Mouse (Mus musculus): ENCODE results near the gene Mettl18. TPM values are rescaled to one million over a fixed set of nuclear protein-coding genes. Genes with fewer than 3 reads are reported as not detected.

Mettl18 gene
- polyA plus RNA-seq (2015; fragmentation: Nextera tagmentation; extraction: Ambion mirVana) = 6.7 and 6.9 TPM in 2 replicates

DNA sequence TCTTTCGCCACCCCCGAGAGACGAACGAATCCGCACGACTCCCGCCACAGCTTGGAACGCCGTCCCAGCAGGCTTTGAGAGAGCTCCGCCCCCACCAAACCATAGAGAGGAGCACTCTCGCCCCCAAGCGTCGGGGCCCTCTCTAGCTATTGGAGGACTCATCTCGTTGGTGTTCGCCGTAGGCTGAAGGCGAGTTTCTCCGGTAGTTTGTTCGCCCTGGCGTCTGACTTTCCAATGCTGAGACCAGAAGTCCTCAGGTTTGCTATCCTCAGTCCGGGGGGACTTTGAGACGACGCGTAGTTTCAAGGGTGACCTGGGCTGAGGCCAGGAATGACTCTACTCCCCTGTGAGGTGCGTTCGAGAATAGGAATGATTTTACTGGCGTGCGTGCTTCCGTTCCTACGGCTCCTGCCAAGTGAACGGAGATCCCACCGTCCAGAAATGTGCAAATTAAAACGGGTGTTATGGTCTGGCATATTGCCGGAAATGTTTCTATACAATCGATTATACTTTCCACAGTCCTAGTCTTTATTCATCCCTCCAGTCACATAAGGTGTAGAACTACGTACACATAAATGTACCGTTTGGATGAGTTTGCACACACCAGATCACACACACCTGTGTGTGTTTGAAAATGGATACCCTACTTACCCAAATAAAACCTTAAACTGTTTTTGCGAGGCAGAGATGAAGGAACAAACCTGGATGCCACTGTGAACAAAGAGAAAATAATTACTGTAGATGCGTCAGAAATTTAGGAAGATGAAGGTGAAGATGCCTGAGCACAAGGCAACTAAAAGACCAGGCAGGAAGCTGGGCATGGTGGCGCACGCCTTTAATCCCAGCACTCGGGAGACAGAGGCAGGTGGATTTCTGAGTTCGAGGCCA is at the start of gene Mettl18, which contains the start of gene BC055324:
Gene Mettl18 (plus strand): TSS at position 169 of the 888 bp plus-strand sequence.
Gene BC055324 (minus strand): TSS at position 76 of the 888 bp plus-strand sequence.
- TF ChIP-seq CTCF (IDR thresholded peaks at IDR 0.05; ENCODE audit: low read depth) (peak; percentile 70), EP300 (optimal IDR thresholded peaks at IDR 0.05) (no peak)
- no peaks in the 10 kb centered on the region for H3K9me3 ChIP-seq (ENCODE audit: control insufficient read depth, low read length)
- no peaks in the 10 kb centered on the region for H3K36me3 ChIP-seq (ENCODE audit: control insufficient read depth, insufficient read depth, low read length)
- 3% methylated on average over 42 of the region's 43 CpGs for WGBS
- peak within 1 kb of the TSS; percentile 84 for H3K27ac ChIP-seq (replicated peaks)
- H3K9ac ChIP-seq (ENCODE audit: low read length) = peak within 1 kb of the TSS; percentile 76
- H3K4me1 ChIP-seq (replicated peaks; ENCODE audit: control insufficient read depth, insufficient read depth) = no peaks in the 10 kb centered on the region
- H3K27me3 ChIP-seq (ENCODE audit: control insufficient read depth, insufficient read depth, low read length) = no peaks in the 10 kb centered on the region
- DNase-seq (ENCODE audit: low spot score) = peak; percentile 93
- peak within 1 kb of the TSS; percentile 72 for H3K4me2 ChIP-seq (replicated peaks; ENCODE audit: low read depth)
- peak; percentile 97 for ATAC-seq (ENCODE audit: low FRiP score, low TSS enrichment)
- peak within 1 kb of the TSS; percentile 74 for H3K4me3 ChIP-seq (ENCODE audit: low read depth, low read length)

DNA sequence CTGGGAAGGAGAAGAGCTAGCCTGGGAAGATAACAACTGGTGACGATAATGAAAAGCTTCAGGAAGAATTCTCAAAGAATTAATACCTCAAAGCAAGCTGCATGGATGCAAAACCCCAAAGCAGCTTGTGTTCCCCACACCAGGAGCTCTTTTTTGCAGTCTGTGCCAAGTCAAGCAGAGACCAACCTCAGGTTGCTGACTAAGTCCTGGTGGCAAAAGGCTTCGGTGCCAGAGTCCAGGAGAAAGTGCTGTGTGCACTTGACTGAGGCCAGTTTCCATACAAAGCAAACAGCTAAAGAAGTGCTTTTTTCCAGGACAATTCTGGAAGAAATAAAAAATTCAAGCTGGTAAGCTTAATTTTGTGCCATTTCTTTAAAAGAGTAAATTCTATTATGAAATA is 41.3 kb upstream of the Mettl18 start:
- DNase-seq (ENCODE audit: low spot score) = no peak
- Histone ChIP-seq H3K4me2 (replicated peaks; ENCODE audit: low read depth) (no peak overlapping the region), H3K36me3 (ENCODE audit: control insufficient read depth, insufficient read depth, low read length) (peaks cover 31% of the 10 kb centered on the region), H3K9ac (ENCODE audit: low read length) (no peak overlapping the region), H3K4me3 (ENCODE audit: low read depth, low read length) (no peak overlapping the region), H3K9me3 (ENCODE audit: control insufficient read depth, low read length) (no peaks in the 10 kb centered on the region), H3K27me3 (ENCODE audit: control insufficient read depth, insufficient read depth, low read length) (no peaks in the 10 kb centered on the region), H3K27ac (replicated peaks) (no peak overlapping the region), H3K4me1 (replicated peaks; ENCODE audit: control insufficient read depth, insufficient read depth) (no peaks in the 10 kb centered on the region)
- TF ChIP-seq CTCF (IDR thresholded peaks at IDR 0.05; ENCODE audit: low read depth) (no peak), EP300 (optimal IDR thresholded peaks at IDR 0.05) (no peak)
- 85% methylated on average over 2 of the region's 2 CpGs for WGBS
- ATAC-seq (ENCODE audit: low FRiP score, low TSS enrichment) = no peak

DNA sequence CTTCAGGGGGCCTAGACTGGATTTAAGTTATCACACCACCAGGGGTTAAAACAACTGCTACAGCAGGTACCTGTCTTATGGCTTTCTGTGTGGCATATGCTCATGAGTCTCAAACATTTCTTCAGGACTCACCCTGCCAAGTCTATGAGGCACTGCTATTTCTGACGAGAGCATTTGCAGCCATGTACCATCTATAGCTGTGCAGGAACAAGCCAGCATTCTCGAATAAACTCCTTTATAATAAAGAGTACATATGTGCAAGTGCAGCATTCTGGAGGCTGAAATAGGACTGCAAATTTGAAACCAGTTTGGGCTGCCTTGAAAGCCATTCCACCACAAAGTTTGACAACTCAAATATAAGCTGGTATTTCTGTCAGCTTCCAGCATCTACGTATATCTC is 36.7 kb upstream of the Mettl18 start:
- TF ChIP-seq CTCF (IDR thresholded peaks at IDR 0.05; ENCODE audit: low read depth) (no peak), EP300 (optimal IDR thresholded peaks at IDR 0.05) (no peak)
- no peaks in the 10 kb centered on the region for H3K9me3 ChIP-seq (ENCODE audit: control insufficient read depth, low read length)
- DNase-seq (ENCODE audit: low spot score) (no peak), ATAC-seq (ENCODE audit: low FRiP score, low TSS enrichment) (no peak)
- H3K4me3 ChIP-seq (ENCODE audit: low read depth, low read length) = no peak overlapping the region
- H3K36me3 ChIP-seq (ENCODE audit: control insufficient read depth, insufficient read depth, low read length) = peaks cover 13% of the 10 kb centered on the region
- no peak overlapping the region for H3K4me2 ChIP-seq (replicated peaks; ENCODE audit: low read depth)
- 79% methylated on average over 3 of the region's 3 CpGs for WGBS
- no peaks in the 10 kb centered on the region for H3K27me3 ChIP-seq (ENCODE audit: control insufficient read depth, insufficient read depth, low read length)
- no peak overlapping the region for H3K9ac ChIP-seq (ENCODE audit: low read length)
- H3K27ac ChIP-seq (replicated peaks) = no peak overlapping the region
- H3K4me1 ChIP-seq (replicated peaks; ENCODE audit: control insufficient read depth, insufficient read depth) = no peaks in the 10 kb centered on the region

DNA sequence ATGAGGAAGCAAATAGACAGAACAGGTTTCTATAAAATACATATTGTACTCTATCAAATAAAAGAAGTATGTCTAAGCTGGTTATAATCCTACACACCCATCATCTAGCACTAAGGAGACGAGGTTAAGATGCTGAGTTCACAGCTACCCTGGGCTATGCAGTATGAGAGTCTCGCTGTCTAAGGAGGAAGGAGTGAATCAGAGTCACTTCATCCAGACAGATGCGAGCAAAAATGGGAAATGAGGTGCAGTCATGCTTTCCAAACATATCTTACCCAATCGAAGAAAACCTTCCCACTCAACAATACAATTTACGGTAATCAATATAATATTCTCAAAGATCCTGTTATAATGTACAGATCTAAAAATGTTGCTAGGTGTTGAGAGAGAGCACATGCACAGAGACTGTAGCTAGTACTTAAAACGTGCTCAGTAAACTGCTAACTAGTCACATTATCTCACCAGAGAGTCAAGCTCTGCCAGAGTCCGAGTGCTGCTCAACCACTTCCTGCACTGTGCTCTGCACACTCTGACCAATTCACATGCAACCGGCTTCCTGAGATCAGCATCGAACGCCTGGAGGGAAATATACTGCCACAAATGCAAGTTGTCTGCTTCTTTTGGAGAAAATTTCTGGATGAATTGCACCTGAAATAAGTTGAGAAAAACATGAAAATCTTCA is 30.5 kb upstream of the Mettl18 start:
- TF ChIP-seq CTCF (IDR thresholded peaks at IDR 0.05; ENCODE audit: low read depth) (no peak), EP300 (optimal IDR thresholded peaks at IDR 0.05) (no peak)
- DNase-seq (ENCODE audit: low spot score) (no peak), ATAC-seq (ENCODE audit: low FRiP score, low TSS enrichment) (no peak)
- WGBS = 84% methylated on average over 10 of the region's 10 CpGs
- H3K4me1 ChIP-seq (replicated peaks; ENCODE audit: control insufficient read depth, insufficient read depth) = no peaks in the 10 kb centered on the region
- no peak overlapping the region for H3K4me2 ChIP-seq (replicated peaks; ENCODE audit: low read depth)
- H3K4me3 ChIP-seq (ENCODE audit: low read depth, low read length) = no peak overlapping the region
- no peaks in the 10 kb centered on the region for H3K27me3 ChIP-seq (ENCODE audit: control insufficient read depth, insufficient read depth, low read length)
- H3K9ac ChIP-seq (ENCODE audit: low read length) = no peak overlapping the region
- no peaks in the 10 kb centered on the region for H3K9me3 ChIP-seq (ENCODE audit: control insufficient read depth, low read length)
- no peak overlapping the region for H3K27ac ChIP-seq (replicated peaks)
- no peaks in the 10 kb centered on the region for H3K36me3 ChIP-seq (ENCODE audit: control insufficient read depth, insufficient read depth, low read length)

DNA sequence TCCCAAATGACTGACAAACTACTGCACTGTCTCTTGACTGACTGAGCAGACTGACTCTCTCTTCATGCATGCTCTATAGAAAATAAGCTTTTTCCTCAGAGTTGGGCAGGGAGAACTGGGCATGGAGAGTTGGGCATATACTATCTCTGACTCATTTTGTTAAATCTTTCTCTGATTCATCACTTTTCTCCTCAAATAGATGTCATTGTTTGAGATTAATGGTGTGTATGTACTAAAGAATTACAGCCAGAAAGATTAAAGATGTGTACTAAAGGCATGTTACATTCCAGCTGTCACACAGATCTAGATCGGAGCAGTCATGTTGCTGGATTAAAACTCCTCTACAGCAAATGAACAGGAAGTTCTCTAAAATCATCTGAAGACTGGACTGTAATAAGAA is 20.2 kb upstream of the Mettl18 start:
- ATAC-seq (ENCODE audit: low FRiP score, low TSS enrichment) (peak; percentile 38; the same call in 1 of the 2 replicates), DNase-seq (ENCODE audit: low spot score) (no peak)
- H3K4me2 ChIP-seq (replicated peaks; ENCODE audit: low read depth) = no peak overlapping the region
- no peaks in the 10 kb centered on the region for H3K9me3 ChIP-seq (ENCODE audit: control insufficient read depth, low read length)
- H3K4me1 ChIP-seq (replicated peaks; ENCODE audit: control insufficient read depth, insufficient read depth) = no peaks in the 10 kb centered on the region
- H3K9ac ChIP-seq (ENCODE audit: low read length) = no peak overlapping the region
- H3K27me3 ChIP-seq (ENCODE audit: control insufficient read depth, insufficient read depth, low read length) = no peaks in the 10 kb centered on the region
- H3K4me3 ChIP-seq (ENCODE audit: low read depth, low read length) = no peak overlapping the region
- no peak overlapping the region for H3K27ac ChIP-seq (replicated peaks)
- 26% methylated on average over 1 of the region's 1 CpGs for WGBS
- TF ChIP-seq EP300 (optimal IDR thresholded peaks at IDR 0.05) (no peak), CTCF (IDR thresholded peaks at IDR 0.05; ENCODE audit: low read depth) (no peak)
- H3K36me3 ChIP-seq (ENCODE audit: control insufficient read depth, insufficient read depth, low read length) = peaks cover 5% of the 10 kb centered on the region; the same call in 1 of the 2 replicates

All from stomach, postnatal 0 days (tissue).